Mouse (Mus musculus) brain, embryonic 14.5 days (tissue): ENCODE data around the gene Eno3.

Experiments used
- CTCF ChIP-seq: fragments of 200-500 bp; IDR thresholded peaks from 2 replicates; pipeline ENCODE4 v1.5.1; 2012; ENCODE audit warnings: inconsistent platforms, mild to moderate bottlenecking, moderate library complexity, borderline replicate concordance; ENCODE audit not compliant: insufficient read depth, insufficient read length; ENCODE audit errors: extremely low read depth
- POLR2A ChIP-seq: fragments of 200-500 bp; IDR thresholded peaks from 2 replicates; pipeline ENCODE4 v1.6.1; 2012; ENCODE audit warnings: mild to moderate bottlenecking, inconsistent platforms, borderline replicate concordance; ENCODE audit not compliant: poor library complexity, insufficient read depth, insufficient read length, severe bottlenecking; ENCODE audit errors: extremely low read depth

GRCm38 (mm10) chr11:70625473-70625872 is 31.5 kb upstream of the Eno3 start:
- TF ChIP-seq CTCF (peak; percentile 68; the same call in 1 of the 2 replicates), POLR2A (no peak)
